Mouse (Mus musculus) CH12.LX (cell line): ENCODE results near the gene Cfap46. TPM values are rescaled to one million over a fixed set of nuclear protein-coding genes. Genes with fewer than 3 reads are reported as not detected.

ENCODE experiments used
- DNase-seq: peaks from one replicate; pipeline ENCODE4 v3.0.0-alpha.2; 2013; ENCODE audit errors: extremely low read depth
- H3K27ac ChIP-seq: 2 replicates; pipeline ENCODE4 v1.5.1; 2012; ENCODE audit warnings: low read depth, mild to moderate bottlenecking, control low read depth, moderate library complexity; ENCODE audit not compliant: insufficient read depth
- H3K27me3 ChIP-seq: replicated peaks from 2 replicates; pipeline ENCODE3; 2012; ENCODE audit warnings: inconsistent platforms
- H3K36me3 ChIP-seq, 2 experiments: replicated peaks in 1 of 2; 2 replicates each; pipeline versions ENCODE3 to v1.6.1; 2012; ENCODE audit warnings: inconsistent platforms in 1 of 2, low read length in 1 of 2, mild to moderate bottlenecking in 1 of 2, mixed read lengths in 1 of 2, moderate library complexity in 1 of 2; ENCODE audit not compliant: control insufficient read depth in 1 of 2, insufficient read depth in 1 of 2
- H3K4me1 ChIP-seq, 2 experiments: 2 replicates each; pipeline ENCODE4 v1.6.1; 2012; ENCODE audit warnings: inconsistent platforms in 1 of 2, moderate library complexity in 1 of 2; ENCODE audit not compliant: insufficient read depth in 2 of 2, control insufficient read depth in 1 of 2
- H3K4me2 ChIP-seq: 2 replicates; pipeline ENCODE4 v1.6.1; 2012; ENCODE audit warnings: low read depth, mild to moderate bottlenecking, control low read depth; ENCODE audit not compliant: poor library complexity, insufficient read depth, severe bottlenecking
- H3K4me3 ChIP-seq, 3 experiments: fragments of 150-350 bp in 1 of 3; sonication (generic) in 1 of 3; replicated peaks in 1 of 3; 2 replicates each; pipeline versions ENCODE3 to v1.5.1; 2011 to 2012; ENCODE audit warnings: low read depth in 2 of 3, low read length in 2 of 3, mild to moderate bottlenecking in 2 of 3, moderate library complexity in 2 of 3, control low read depth in 1 of 3, improper control_type of control experiment in 1 of 3, inconsistent platforms in 1 of 3, mixed read lengths in 1 of 3; ENCODE audit not compliant: poor library complexity in 1 of 3
- H3K79me2 ChIP-seq: replicated peaks from 2 replicates; pipeline ENCODE4 v1.6.1; 2012; ENCODE audit warnings: mild to moderate bottlenecking, moderate library complexity; ENCODE audit not compliant: control insufficient read depth, poor library complexity, insufficient read depth, severe bottlenecking; ENCODE audit errors: extremely low read depth
- H3K9ac ChIP-seq: 2 replicates; pipeline ENCODE4 v1.6.1; 2012; ENCODE audit warnings: low read depth, mild to moderate bottlenecking, control low read depth, moderate library complexity; ENCODE audit not compliant: insufficient read depth
- H3K9me3 ChIP-seq: replicated peaks from 2 replicates; pipeline ENCODE3; 2012; ENCODE audit warnings: low read length, inconsistent platforms, mixed read lengths
- BHLHE40 ChIP-seq: IDR thresholded peaks from 2 replicates; pipeline ENCODE4 v1.6.1; 2011; ENCODE audit warnings: mild to moderate bottlenecking, low read depth, low read length, improper control_type of control experiment
- CHD2 ChIP-seq: IDR thresholded peaks from 2 replicates; pipeline ENCODE4 v1.6.1; 2011; ENCODE audit warnings: low read length, improper control_type of control experiment
- E2F4 ChIP-seq: IDR thresholded peaks from 2 replicates; pipeline ENCODE4 v1.6.1; 2011; ENCODE audit warnings: low read depth, low read length, improper control_type of control experiment; ENCODE audit not compliant: insufficient replicate concordance
- ELF1 ChIP-seq: IDR thresholded peaks from 2 replicates; pipeline ENCODE4 v1.6.1; 2014; ENCODE audit warnings: low read depth, mild to moderate bottlenecking, inconsistent platforms, low read length, improper control_type of control experiment
- JUN ChIP-seq: IDR thresholded peaks from 2 replicates; pipeline ENCODE4 v1.6.1; 2011; ENCODE audit warnings: low read depth, mild to moderate bottlenecking, low read length, improper control_type of control experiment, moderate library complexity; ENCODE audit not compliant: insufficient read depth
- KAT2A ChIP-seq: IDR thresholded peaks from 2 replicates; pipeline ENCODE4 v1.6.1; 2012; ENCODE audit warnings: low read length, improper control_type of control experiment, inconsistent platforms; ENCODE audit not compliant: insufficient replicate concordance
- MAX ChIP-seq: IDR thresholded peaks from 2 replicates; pipeline ENCODE4 v1.6.1; 2011; ENCODE audit warnings: low read length, improper control_type of control experiment
- MAZ ChIP-seq: IDR thresholded peaks from 2 replicates; pipeline ENCODE4 v1.6.1; 2012; ENCODE audit warnings: low read depth, mild to moderate bottlenecking, inconsistent platforms, low read length, improper control_type of control experiment, moderate library complexity
- MYC ChIP-seq: IDR thresholded peaks from 2 replicates; pipeline ENCODE4 v1.6.1; 2011; ENCODE audit warnings: low read depth, mild to moderate bottlenecking, improper control_type of control experiment, low read length
- NELFE ChIP-seq: IDR thresholded peaks from 2 replicates; pipeline ENCODE4 v1.6.1; 2011; ENCODE audit warnings: low read depth, low read length, improper control_type of control experiment
- NRF1 ChIP-seq: IDR thresholded peaks from 2 replicates; pipeline ENCODE4 v1.6.1; 2014; ENCODE audit warnings: low read depth, mild to moderate bottlenecking, inconsistent platforms, low read length, improper control_type of control experiment, moderate library complexity
- PAX5 ChIP-seq: IDR thresholded peaks from 2 replicates; pipeline ENCODE4 v1.6.1; 2012; ENCODE audit warnings: low read length, inconsistent platforms, mixed read lengths
- POLR2AphosphoS2 ChIP-seq: IDR thresholded peaks from 2 replicates; pipeline ENCODE4 v1.6.1; 2011; ENCODE audit warnings: low read depth, low read length, improper control_type of control experiment
- RCOR1 ChIP-seq: conservative IDR thresholded peaks from 2 replicates; pipeline ENCODE4 v1.6.1; 2012; ENCODE audit warnings: low read depth, mild to moderate bottlenecking, inconsistent platforms, low read length, improper control_type of control experiment
- TBP ChIP-seq: conservative IDR thresholded peaks from 2 replicates; pipeline ENCODE4 v1.6.1; 2011; ENCODE audit warnings: low read depth, low read length, improper control_type of control experiment
- TCF12 ChIP-seq: IDR thresholded peaks from 2 replicates; pipeline ENCODE4 v1.6.1; 2014; ENCODE audit warnings: low read depth, mild to moderate bottlenecking, inconsistent platforms, low read length, improper control_type of control experiment
- UBTF ChIP-seq: IDR thresholded peaks from 2 replicates; pipeline ENCODE4 v1.6.1; 2012; ENCODE audit warnings: low read depth, mild to moderate bottlenecking, inconsistent platforms, low read length, improper control_type of control experiment, moderate library complexity
- USF1 ChIP-seq: IDR thresholded peaks from 2 replicates; pipeline ENCODE4 v1.6.1; 2014; ENCODE audit warnings: low read depth, mild to moderate bottlenecking, inconsistent platforms, low read length, improper control_type of control experiment
- USF2 ChIP-seq: conservative IDR thresholded peaks from 2 replicates; pipeline ENCODE4 v1.6.1; 2011; ENCODE audit warnings: low read depth, low read length, improper control_type of control experiment
- ZKSCAN1 ChIP-seq: IDR thresholded peaks from 2 replicates; pipeline ENCODE4 v1.6.1; 2012; ENCODE audit warnings: low read depth, inconsistent platforms, low read length, improper control_type of control experiment, borderline replicate concordance
- ZMIZ1 ChIP-seq: IDR thresholded peaks from 2 replicates; pipeline ENCODE4 v1.6.1; 2012; ENCODE audit warnings: low read depth, mild to moderate bottlenecking, inconsistent platforms, low read length, improper control_type of control experiment
- dilution Hi-C: fragments of 300-500 bp; cut with MboI; formaldehyde crosslinking; loops from 2 replicates; pipeline ENCODE4 v1.14.3; 2020; ENCODE audit warnings: low sequenced_read_pairs; ENCODE audit not compliant: extremely low pct_unique_long_range_greater_than_20kb, extremely low pct_ligation_motif_present
- in situ Hi-C: fragments of 300-500 bp; cut with MboI; formaldehyde crosslinking; loops from 3 replicates; pipeline ENCODE4 v1.14.3; 2019; ENCODE audit warnings: low sequenced_read_pairs, low pct_ligation_motif_present, low pct_unique_long_range_greater_than_20kb, mixed read lengths
- polyA plus RNA-seq: library from polyadenylated mRNA; unstranded; fragments of >175 nt; gene quantifications from 2 replicates; pipeline ENCODE4 v1.2.1, GENCODE M21; 2012; ENCODE audit warnings: low read depth; ENCODE audit not compliant: insufficient read length
- total RNA-seq, 2 experiments: library from RNA; depleted of rRNA; stranded (reverse); fragments of 300-350 nt in 1 of 2; fragments of >200 nt in 1 of 2; gene quantifications; 2 replicates each; pipeline ENCODE4 v1.2.3; 2012 to 2014

Cfap46 gene
- total and polyA plus RNA-seq, 3 experiments, result 0.11 to 0.13 (median 0.11) TPM

GRCm38 (mm10) chr7:139727072-139727471, 43.5 kb upstream of the Cfap46 start:
- H3K27ac ChIP-seq, result no peak overlapping the region
- H3K4me1 ChIP-seq, result peaks cover 20 to 41% of the 10 kb centered on the region in 2 experiments
- no peak overlapping the region for H3K4me2 ChIP-seq
- no peak overlapping the region for H3K4me3 ChIP-seq
- no peaks in the 10 kb centered on the region for H3K36me3 ChIP-seq
- TF ChIP-seq USF2, result no peak
- no peak for TF ChIP-seq MAX
- TF ChIP-seq E2F4, result no peak
- no peak for TF ChIP-seq RCOR1
- H3K9me3 ChIP-seq, result no peaks in the 10 kb centered on the region
- dilution Hi-C loops (no loop called here), in situ Hi-C loops (no loop called here)
- H3K27me3 ChIP-seq, result no peaks in the 10 kb centered on the region
- no peak for DNase-seq
- H3K79me2 ChIP-seq, result no peaks in the 10 kb centered on the region
- no peak overlapping the region for H3K9ac ChIP-seq

- H3K9me3 ChIP-seq, result no peaks in the 10 kb centered on the region
- dilution Hi-C loops, result no loop called here
- H3K27ac ChIP-seq, result no peak overlapping the region
- H3K4me3 ChIP-seq, result no peak overlapping the region
- no peak overlapping the region for H3K9ac ChIP-seq
- no peaks in the 10 kb centered on the region for H3K27me3 ChIP-seq
- TF ChIP-seq TCF12 (no peak), UBTF (no peak), TBP (no peak), ELF1 (no peak), USF2 (no peak), KAT2A (no peak), BHLHE40 (no peak), MAZ (no peak), PAX5 (no peak), CHD2 (no peak), ZKSCAN1 (no peak), NELFE (no peak), USF1 (no peak), NRF1 (no peak), POLR2AphosphoS2 (no peak), JUN (no peak), MAX (no peak), ZMIZ1 (no peak), MYC (no peak)
- TF ChIP-seq, all 38 proteins: peak for 0
- in situ Hi-C loops, result no loop called here
- H3K79me2 ChIP-seq, result no peaks in the 10 kb centered on the region
- DNase-seq, result no peak
- no peak overlapping the region for H3K4me2 ChIP-seq
- peaks cover 9 to 30% of the 10 kb centered on the region in 2 experiments for H3K4me1 ChIP-seq
- H3K36me3 ChIP-seq, result no peaks in the 10 kb centered on the region
These were observed 42.0 kb upstream of the Cfap46 start for GRCm38 (mm10) chr7:139725641-139726040.
